Mouse (Mus musculus) heart, postnatal 0 days (tissue): ENCODE data around the gene Pum2.

Experiments used
- CTCF ChIP-seq: IDR thresholded peaks from 2 replicates; pipeline ENCODE4 v1.5.1; 2016; ENCODE audit warnings: antibody characterized with exemption, control low read depth, low read depth
- EP300 ChIP-seq: IDR thresholded peaks from 2 replicates; pipeline ENCODE4 v1.6.1; 2016; ENCODE audit warnings: antibody characterized with exemption, low read depth

DNA sequence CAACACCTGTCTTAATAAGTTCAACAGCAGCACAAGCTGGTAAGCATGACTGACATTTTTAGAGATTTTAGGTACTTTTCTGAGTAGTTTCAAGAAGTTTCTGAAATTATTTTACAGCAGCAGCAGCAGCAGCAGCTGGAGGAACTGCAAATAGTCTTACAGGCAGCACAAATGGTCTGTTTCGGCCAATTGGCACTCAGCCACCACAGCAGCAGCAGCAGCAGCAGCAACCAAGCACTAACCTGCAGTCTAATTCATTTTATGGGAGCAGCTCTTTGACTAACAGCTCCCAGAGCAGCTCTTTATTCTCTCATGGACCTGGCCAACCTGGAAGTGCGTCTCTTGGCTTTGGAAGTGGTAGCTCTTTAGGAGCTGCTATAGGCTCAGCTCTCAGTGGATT lies 54.8 kb downstream of the Pum2 start:
- TF ChIP-seq CTCF (no peak), EP300 (no peak)
